Mouse (Mus musculus) lung, postnatal 0 days (tissue): ENCODE data around the gene Sprr1a.

Source experiments
- CTCF ChIP-seq: IDR thresholded peaks from 2 replicates; pipeline ENCODE4 v1.5.1; 2016; ENCODE audit warnings: antibody characterized with exemption, mild to moderate bottlenecking
- EP300 ChIP-seq: IDR thresholded peaks from 2 replicates; pipeline ENCODE4 v1.6.1; 2016; ENCODE audit warnings: antibody characterized with exemption, mild to moderate bottlenecking, control low read depth

DNA sequence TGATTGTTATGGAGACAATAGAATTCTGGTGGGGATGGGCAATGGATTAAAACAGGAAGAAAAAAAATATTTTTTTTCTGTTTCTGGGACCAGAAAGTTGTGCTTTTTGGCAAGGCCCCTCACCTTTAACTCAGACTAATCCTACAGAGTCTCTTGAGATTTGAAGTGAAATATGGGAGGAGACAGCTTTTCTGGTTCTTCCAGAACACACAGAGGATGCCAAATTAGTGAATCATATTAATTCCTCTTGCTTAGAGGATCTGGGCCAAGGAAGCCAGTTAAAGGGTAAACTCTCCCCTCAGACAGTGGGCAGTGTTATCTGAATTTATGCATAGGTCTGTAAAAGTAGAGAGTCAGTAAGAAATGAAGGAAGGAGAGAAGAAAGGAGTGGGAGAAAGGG, 18.3 kb downstream of the Sprr1a start:
- TF ChIP-seq CTCF (no peak), EP300 (no peak)
